Mouse (Mus musculus): ENCODE results near the gene Alpk1. TPM values are rescaled to one million over a fixed set of nuclear protein-coding genes. Genes with fewer than 3 reads are reported as not detected.
"Not testable (repeated sequence)": the region's sequence is repeated elsewhere in the genome, so short reads cannot be mapped to it uniquely, and the experiment has no call there.

Gene Alpk1
- polyA plus RNA-seq, 1 experiment from 2014 or later: 0.82 TPM

DNA sequence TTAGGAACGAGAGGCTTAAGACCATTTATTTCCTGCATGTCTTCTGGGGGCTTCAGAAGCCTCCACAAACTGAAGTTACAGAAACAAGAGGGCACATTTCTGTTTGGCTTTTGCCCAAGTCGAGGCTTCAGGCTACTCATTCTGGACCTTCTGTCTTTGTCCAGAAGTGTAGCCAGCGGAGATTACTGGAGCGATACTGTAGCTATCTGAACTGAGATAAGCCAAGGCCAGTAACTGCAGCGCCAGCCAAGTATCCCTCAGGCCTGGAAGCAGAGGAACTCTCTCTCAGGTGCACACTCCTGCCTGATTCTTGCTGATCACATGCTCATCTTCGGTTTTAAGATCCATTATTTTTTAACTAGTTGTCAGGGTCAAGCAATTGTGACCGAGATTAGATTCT, 7.7 kb upstream of the Alpk1 start:
- TF ChIP-seq EP300 (IDR thresholded peaks at IDR 0.05) (no peak), CTCF (IDR thresholded peaks at IDR 0.05) (no peak)
- no peak overlapping the region for H3K4me3 ChIP-seq (ENCODE audit: low read depth, low read length)
- WGBS: 51% methylated on average over 7 of the region's 7 CpGs
- no peak for ATAC-seq
- H3K27me3 ChIP-seq (replicated peaks; ENCODE audit: insufficient read depth, low read length): 0 out of 2 replicates have a peak, but pooled peaks cover 7% of the 10 kb centered on the region
- H3K36me3 ChIP-seq (ENCODE audit: insufficient read depth, low read length): no peaks in the 10 kb centered on the region
- no peak overlapping the region for H3K4me2 ChIP-seq (replicated peaks; ENCODE audit: low read depth, low read length)
- no peak for DNase-seq (ENCODE audit: low spot score)
- H3K27ac ChIP-seq (ENCODE audit: low read length): no peak overlapping the region
- H3K9me3 ChIP-seq (ENCODE audit: low read length): no peaks in the 10 kb centered on the region
- H3K4me1 ChIP-seq (ENCODE audit: insufficient read depth, low read depth, low read length): no peaks in the 10 kb centered on the region
- H3K9ac ChIP-seq (replicated peaks; ENCODE audit: low read depth): no peak overlapping the region

DNA sequence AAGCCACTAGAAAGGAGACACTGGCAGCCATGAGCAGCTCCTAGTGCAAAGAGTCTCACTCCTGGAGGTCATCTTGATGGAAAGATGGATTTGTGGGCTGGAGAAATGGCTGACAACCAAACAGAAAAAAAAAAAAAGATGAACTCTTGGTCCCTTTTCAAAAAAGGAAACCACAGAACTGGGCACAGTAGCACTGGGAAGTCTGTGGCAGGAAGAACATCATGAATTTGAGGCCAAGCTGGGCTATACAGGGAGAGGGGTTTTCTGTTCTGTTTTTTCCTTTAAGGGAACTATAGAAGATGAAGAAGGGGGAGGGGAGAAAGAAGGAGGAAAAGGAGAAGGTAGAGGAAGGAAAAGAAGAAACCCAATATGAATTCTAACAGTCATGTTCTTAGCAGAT, 6.7 kb upstream of the Alpk1 start:
- DNase-seq (ENCODE audit: low spot score): peak; percentile 14
- no peak for ATAC-seq
- no peak overlapping the region for H3K4me2 ChIP-seq (replicated peaks; ENCODE audit: low read depth, low read length)
- 0 out of 2 replicates have a peak, but pooled peaks cover 7% of the 10 kb centered on the region for H3K27me3 ChIP-seq (replicated peaks; ENCODE audit: insufficient read depth, low read length)
- no peaks in the 10 kb centered on the region for H3K4me1 ChIP-seq (ENCODE audit: insufficient read depth, low read depth, low read length)
- no peak overlapping the region for H3K4me3 ChIP-seq (ENCODE audit: low read depth, low read length)
- TF ChIP-seq CTCF (IDR thresholded peaks at IDR 0.05) (no peak), EP300 (IDR thresholded peaks at IDR 0.05) (no peak)
- no peaks in the 10 kb centered on the region for H3K36me3 ChIP-seq (ENCODE audit: insufficient read depth, low read length)
- H3K9ac ChIP-seq (replicated peaks; ENCODE audit: low read depth): no peak overlapping the region
- H3K9me3 ChIP-seq (ENCODE audit: low read length): no peaks in the 10 kb centered on the region
- no peak overlapping the region for H3K27ac ChIP-seq (ENCODE audit: low read length)

DNA sequence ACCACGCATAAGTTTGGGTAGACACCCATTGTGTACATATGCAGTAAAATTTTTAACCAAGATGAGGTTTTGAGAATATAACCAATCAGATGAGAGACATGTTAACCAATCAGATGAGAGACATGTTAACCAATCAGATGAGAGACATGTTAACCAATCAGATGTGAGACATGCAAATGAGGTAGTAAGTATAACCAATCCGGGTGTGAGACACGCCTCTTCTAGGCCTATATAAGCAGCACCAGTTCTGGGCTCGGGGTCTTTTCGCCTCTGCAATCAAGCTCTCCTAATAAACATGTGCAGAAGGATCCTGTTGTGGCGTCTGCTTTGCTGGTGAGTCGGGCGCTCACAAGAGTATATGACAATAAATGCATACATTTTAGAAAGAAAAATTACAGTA, 3.4 kb upstream of the Alpk1 start:
- H3K4me1 ChIP-seq (ENCODE audit: insufficient read depth, low read depth, low read length); DNase-seq (ENCODE audit: low spot score); H3K4me3 ChIP-seq (ENCODE audit: low read depth, low read length); H3K36me3 ChIP-seq (ENCODE audit: insufficient read depth, low read length); H3K27ac ChIP-seq (ENCODE audit: low read length); H3K9me3 ChIP-seq (ENCODE audit: low read length); ATAC-seq; H3K4me2 ChIP-seq (replicated peaks; ENCODE audit: low read depth, low read length); H3K27me3 ChIP-seq (replicated peaks; ENCODE audit: insufficient read depth, low read length); H3K9ac ChIP-seq (replicated peaks; ENCODE audit: low read depth): not testable (repeated sequence)
- WGBS: 93% methylated on average over 8 of the region's 8 CpGs

DNA sequence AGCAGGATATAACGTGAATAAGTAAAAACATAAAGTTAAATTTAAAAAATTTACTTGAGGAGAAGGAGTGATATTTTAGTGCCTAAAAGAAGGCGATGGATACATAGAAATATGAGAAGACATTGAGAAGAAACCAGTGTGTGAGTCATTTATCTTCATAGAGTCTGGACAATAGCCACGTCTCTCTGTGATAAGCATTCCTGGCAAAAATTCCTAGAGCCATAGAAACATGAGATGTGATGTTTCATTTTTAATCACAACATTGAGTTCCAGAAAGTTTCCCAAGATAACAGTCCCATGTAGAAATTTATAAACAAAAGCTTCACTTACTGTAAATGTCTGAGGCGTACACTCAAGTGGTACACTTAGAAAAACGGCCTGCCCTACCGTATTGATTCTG, 2.6 kb upstream of the Alpk1 start:
- no peak overlapping the region for H3K27ac ChIP-seq (ENCODE audit: low read length)

DNA sequence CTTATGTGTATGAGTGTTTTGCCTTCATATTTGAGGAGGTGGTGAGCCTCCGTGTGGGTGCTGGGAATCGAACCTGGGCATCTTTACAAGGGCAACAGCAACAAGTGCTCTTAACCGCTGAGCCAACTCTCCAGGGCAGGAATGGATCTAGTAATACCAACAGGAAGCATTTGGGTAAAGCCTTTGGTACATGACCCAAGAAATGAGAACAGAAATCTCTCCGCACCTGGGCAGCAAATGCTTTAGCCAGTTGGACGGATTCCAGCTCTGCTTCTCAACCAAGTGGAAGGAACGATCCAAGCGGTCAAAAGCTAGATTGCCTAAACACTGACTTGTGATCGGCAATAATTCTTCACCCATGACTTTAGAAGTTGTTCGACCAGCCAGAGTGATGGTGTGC, 594 bp upstream of the Alpk1 start:
- TF ChIP-seq CTCF (IDR thresholded peaks at IDR 0.05) (no peak), EP300 (IDR thresholded peaks at IDR 0.05) (no peak)
- H3K9ac ChIP-seq (replicated peaks; ENCODE audit: low read depth): no peak overlapping the region
- H3K4me2 ChIP-seq (replicated peaks; ENCODE audit: low read depth, low read length): no peak overlapping the region
- DNase-seq (ENCODE audit: low spot score) (no peak), ATAC-seq (no peak)
- 77% methylated on average over 9 of the region's 9 CpGs for WGBS
- no peaks in the 10 kb centered on the region for H3K36me3 ChIP-seq (ENCODE audit: insufficient read depth, low read length)
- H3K4me3 ChIP-seq (ENCODE audit: low read depth, low read length): no peak overlapping the region
- no peaks in the 10 kb centered on the region for H3K9me3 ChIP-seq (ENCODE audit: low read length)
- no peaks in the 10 kb centered on the region for H3K4me1 ChIP-seq (ENCODE audit: insufficient read depth, low read depth, low read length)
- no peak overlapping the region for H3K27ac ChIP-seq (ENCODE audit: low read length)
- H3K27me3 ChIP-seq (replicated peaks; ENCODE audit: insufficient read depth, low read length): no peaks in the 10 kb centered on the region

More for the DNA sequence above, 2.6 kb upstream of the Alpk1 start:
- Histone ChIP-seq H3K4me3 (ENCODE audit: low read depth, low read length) (no peak overlapping the region), H3K27me3 (replicated peaks; ENCODE audit: insufficient read depth, low read length) (no peaks in the 10 kb centered on the region), H3K9ac (replicated peaks; ENCODE audit: low read depth) (no peak overlapping the region), H3K4me1 (ENCODE audit: insufficient read depth, low read depth, low read length) (no peaks in the 10 kb centered on the region), H3K4me2 (replicated peaks; ENCODE audit: low read depth, low read length) (no peak overlapping the region), H3K9me3 (ENCODE audit: low read length) (no peaks in the 10 kb centered on the region), H3K36me3 (ENCODE audit: insufficient read depth, low read length) (no peaks in the 10 kb centered on the region)
- DNase-seq (ENCODE audit: low spot score) (peak; percentile 42), ATAC-seq (no peak)
- TF ChIP-seq EP300 (IDR thresholded peaks at IDR 0.05): no peak
- no peak for TF ChIP-seq CTCF (IDR thresholded peaks at IDR 0.05)
- 53% methylated on average over 6 of the region's 6 CpGs for WGBS

DNA sequence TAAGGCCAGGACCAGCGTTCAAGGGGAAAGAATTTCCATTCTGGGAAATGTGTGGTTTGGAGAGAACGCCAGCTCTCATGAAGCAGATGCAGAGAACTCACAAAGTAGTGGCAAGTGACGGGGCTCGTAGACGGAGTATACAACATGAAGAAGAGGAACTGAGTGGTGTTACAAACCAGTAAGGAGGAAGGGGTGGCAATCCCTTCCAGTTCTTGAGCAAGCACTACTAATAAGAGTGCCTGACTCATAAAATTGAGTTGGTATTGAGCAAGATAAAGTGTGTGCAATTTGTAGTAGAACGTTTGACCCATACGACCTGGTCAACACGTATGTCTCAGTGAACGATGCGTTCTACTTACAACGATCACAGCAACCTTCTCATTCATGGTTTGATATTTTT, 11.2 kb downstream of the Alpk1 start:
- no peak overlapping the region for H3K4me2 ChIP-seq (replicated peaks; ENCODE audit: low read depth, low read length)
- no peak overlapping the region for H3K9ac ChIP-seq (replicated peaks; ENCODE audit: low read depth)
- WGBS: 69% methylated on average over 11 of the region's 11 CpGs
- no peaks in the 10 kb centered on the region for H3K9me3 ChIP-seq (ENCODE audit: low read length)
- H3K36me3 ChIP-seq (ENCODE audit: insufficient read depth, low read length): no peaks in the 10 kb centered on the region
- no peak overlapping the region for H3K4me3 ChIP-seq (ENCODE audit: low read depth, low read length)
- H3K4me1 ChIP-seq (ENCODE audit: insufficient read depth, low read depth, low read length): no peaks in the 10 kb centered on the region
- no peak overlapping the region for H3K27ac ChIP-seq (ENCODE audit: low read length)
- ATAC-seq (peak; percentile 66), DNase-seq (ENCODE audit: low spot score) (peak; percentile 69)
- TF ChIP-seq CTCF (IDR thresholded peaks at IDR 0.05) (no peak), EP300 (IDR thresholded peaks at IDR 0.05) (no peak)
- H3K27me3 ChIP-seq (replicated peaks; ENCODE audit: insufficient read depth, low read length): no peaks in the 10 kb centered on the region

DNA sequence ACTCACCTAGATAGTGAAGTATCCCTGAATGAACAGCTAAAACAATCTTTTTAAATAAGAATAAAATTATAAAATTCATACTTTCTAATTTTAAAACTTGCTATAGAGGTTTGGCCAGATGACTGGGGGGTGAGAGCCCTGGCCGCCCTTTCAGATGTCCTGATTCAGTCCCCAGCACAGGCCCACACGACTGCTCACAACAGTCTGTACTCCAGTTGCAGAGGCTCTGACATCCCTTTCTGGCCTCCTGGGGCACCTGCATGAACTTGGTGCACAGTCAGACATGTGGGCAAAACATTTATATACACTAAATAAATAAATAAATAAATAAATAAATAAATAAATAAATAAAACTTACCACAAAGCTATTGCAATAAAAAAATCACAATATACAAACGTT, 14.4 kb downstream of the Alpk1 start:
- Histone ChIP-seq H3K4me1 (ENCODE audit: insufficient read depth, low read depth, low read length) (no peaks in the 10 kb centered on the region), H3K9ac (replicated peaks; ENCODE audit: low read depth) (no peak overlapping the region), H3K9me3 (ENCODE audit: low read length) (no peaks in the 10 kb centered on the region), H3K4me2 (replicated peaks; ENCODE audit: low read depth, low read length) (no peak overlapping the region), H3K27me3 (replicated peaks; ENCODE audit: insufficient read depth, low read length) (no peaks in the 10 kb centered on the region), H3K4me3 (ENCODE audit: low read depth, low read length) (no peak overlapping the region), H3K27ac (ENCODE audit: low read length) (no peak overlapping the region), H3K36me3 (ENCODE audit: insufficient read depth, low read length) (no peaks in the 10 kb centered on the region)
- TF ChIP-seq EP300 (IDR thresholded peaks at IDR 0.05) (no peak), CTCF (IDR thresholded peaks at IDR 0.05) (no peak)
- 64% methylated on average over 3 of the region's 3 CpGs for WGBS
- ATAC-seq (no peak), DNase-seq (ENCODE audit: low spot score) (no peak)
